Mouse (Mus musculus): ENCODE results near the gene Siah3.

Siah3 gene

GRCm38 (mm10) chr14:75525376-75526145 lies 69.8 kb downstream of the Siah3 start:
- DNase-seq: peak; percentile 45

GRCm38 (mm10) chr14:75527464-75528190 lies 71.8 kb downstream of the Siah3 start:
- peak; percentile 16 for DNase-seq

- DNase-seq: no peak
Observed at GRCm38 (mm10) chr14:75530815-75531353, 75.1 kb downstream of the Siah3 start.

- DNase-seq: no peak
Observed at GRCm38 (mm10) chr14:75539205-75539604, 83.4 kb downstream of the Siah3 start.

DNA sequence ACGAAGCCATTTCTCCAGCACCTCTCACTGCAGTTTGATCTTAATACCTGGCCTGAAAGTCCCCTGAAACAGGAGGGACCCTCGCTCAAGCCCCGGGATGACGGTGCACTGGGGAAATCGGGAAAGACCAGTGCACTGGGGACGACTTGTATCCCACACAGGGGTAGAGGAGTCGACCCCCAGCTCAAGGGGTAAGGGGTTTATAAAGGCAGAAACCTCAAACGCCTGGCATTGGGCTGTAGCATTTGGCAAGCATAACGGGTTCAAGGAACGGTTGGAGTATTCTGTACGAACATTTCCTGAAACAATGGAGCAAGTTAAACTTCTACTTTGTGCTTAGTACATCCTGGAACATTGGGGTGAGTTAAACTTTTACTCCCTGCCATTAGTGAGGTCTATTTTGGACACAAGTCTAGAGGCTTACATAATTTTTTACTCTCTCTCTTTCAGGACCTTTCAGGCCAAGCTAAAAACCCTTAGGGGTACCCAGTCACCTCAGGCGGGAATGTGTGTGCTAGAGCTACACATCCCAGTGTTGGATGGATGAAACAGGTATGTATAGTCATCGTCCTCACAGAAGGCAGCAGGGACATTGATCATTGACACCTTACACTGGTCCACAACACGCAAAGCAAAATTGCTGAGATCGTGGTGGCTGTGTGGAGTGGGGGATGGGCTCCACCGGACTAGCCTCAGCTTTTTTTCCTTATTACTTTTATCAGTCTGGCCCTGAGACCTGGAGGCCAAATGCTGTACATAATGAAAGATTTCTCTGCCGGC lies 84.6 kb downstream of the Siah3 start:
- no peak for DNase-seq

GRCm38 (mm10) chr14:75540996-75541350 lies 85.2 kb downstream of the Siah3 start:
- no peak for DNase-seq

DNA sequence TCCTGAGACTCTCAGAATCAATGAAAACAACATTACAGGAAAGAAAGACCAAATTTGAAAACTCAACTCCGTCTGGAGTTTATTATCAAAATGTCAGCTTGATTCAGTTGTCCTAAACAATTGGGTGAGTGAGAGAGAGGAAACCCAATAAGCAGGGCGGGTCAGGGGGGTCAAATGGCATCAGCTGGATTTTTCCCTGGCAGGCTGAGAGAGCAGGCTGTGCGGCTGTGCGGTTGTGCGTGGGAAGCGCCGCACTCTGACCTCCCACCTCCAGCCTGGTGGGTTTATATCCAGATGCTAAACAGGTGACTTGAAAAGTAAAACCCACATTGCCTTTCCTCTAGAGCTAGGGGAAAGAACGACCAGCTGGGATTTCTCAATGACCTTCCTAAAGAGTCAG lies 85.9 kb downstream of the Siah3 start:
- no peak for DNase-seq

DNA sequence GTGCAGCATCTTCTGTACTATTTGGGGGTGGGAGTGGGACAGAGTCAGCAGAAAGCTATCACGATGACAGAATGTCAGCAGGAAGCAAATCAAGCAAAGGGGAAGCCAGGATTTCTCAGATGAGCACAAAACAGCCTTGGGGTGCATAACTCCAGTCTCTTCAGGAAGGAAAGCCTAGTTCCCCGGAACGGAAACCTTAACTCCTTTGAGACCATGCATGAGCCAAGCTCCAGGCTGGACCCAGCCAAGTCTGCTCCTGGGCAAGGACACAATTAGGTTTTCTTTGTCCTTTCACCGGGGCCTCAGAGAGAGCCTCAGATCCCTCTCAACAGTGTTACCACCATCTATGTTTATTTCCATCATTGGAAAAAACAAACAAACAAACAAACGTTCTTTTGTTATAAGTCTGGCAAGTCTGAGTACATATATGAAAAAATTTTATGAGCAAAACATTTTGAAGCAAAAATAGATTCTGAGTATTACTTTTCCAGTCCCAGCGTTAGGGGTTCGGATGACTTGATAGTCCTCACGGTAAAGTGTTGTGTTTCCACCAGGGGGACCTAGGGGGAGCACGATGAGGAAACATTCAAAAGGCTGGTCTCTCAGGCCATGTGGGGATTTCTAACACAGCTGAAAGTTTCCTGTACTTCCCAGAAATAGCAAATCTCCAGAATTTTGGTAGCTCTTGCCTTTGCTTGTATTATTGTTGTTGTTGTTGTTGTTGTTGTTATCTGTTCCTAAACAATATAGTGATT lies 106.0 kb downstream of the Siah3 start:
- no peak for DNase-seq

- DNase-seq: peak; percentile 27
Observed at GRCm38 (mm10) chr14:75565534-75566140, 109.9 kb downstream of the Siah3 start.

GRCm38 (mm10) chr14:75566303-75566702 lies 110.5 kb downstream of the Siah3 start:
- DNase-seq: no peak

GRCm38 (mm10) chr14:75579010-75579409 lies 123.2 kb downstream of the Siah3 start:
- DNase-seq: no peak
